14 mouse cellular contexts compared by ENCODE assay signal in genomic region chr19:57106513-57106912, GRCm38 (mm10).
DNase-seq lines count a peak whose midpoint lies in the region; ATAC-seq and TF ChIP-seq lines count a peak whose summit lies in the region.
"Had no signal": no experiment of that assay in that cellular context is flagged by ENCODE, and none has a peak within 500 bp of the region (broad histone marks: within the 10 kb centered on the region; RNA-seq: fewer than 3 reads in every experiment).

No protein-coding gene starts in this region.

- no peak overlapping the region for H3K9ac ChIP-seq in forebrain, embryonic 13.5 days
- H3K9ac ChIP-seq in intestine, embryonic 14.5 days (ENCODE audit: low read length): no peak overlapping the region
- no peak overlapping the region for H3K9ac ChIP-seq in intestine, embryonic 15.5 days
- H3K9ac ChIP-seq in limb, embryonic 13.5 days: no peak overlapping the region
- no peak overlapping the region for H3K9ac ChIP-seq in liver, postnatal 0 days (replicated peaks)
- H3K9ac ChIP-seq: liver, embryonic 12.5 days had no signal

- H3K4me3 ChIP-seq in forebrain, embryonic 10.5 days: no peak overlapping the region
- no peak overlapping the region for H3K4me3 ChIP-seq in forebrain, embryonic 13.5 days
- H3K4me3 ChIP-seq in intestine, embryonic 14.5 days (ENCODE audit: low read depth, low read length): no peak overlapping the region
- H3K4me3 ChIP-seq in intestine, embryonic 15.5 days (replicated peaks): no peak overlapping the region
- H3K4me3 ChIP-seq in embryonic facial prominence, embryonic 10.5 days: no peak overlapping the region
- no peak overlapping the region for H3K4me3 ChIP-seq in limb, embryonic 13.5 days
- H3K4me3 ChIP-seq in liver, postnatal 0 days (ENCODE audit: low read depth, low read length): no peak overlapping the region
- H3K4me3 ChIP-seq: liver, embryonic 12.5 days had no signal

- no peak for TF ChIP-seq EP300 in liver, postnatal 0 days (IDR thresholded peaks at IDR 0.05; ENCODE audit: low read depth)

- no peak for ATAC-seq in forebrain, embryonic 13.5 days
- ATAC-seq in intestine, embryonic 14.5 days (replicated peaks; ENCODE audit: low FRiP score, low TSS enrichment, low read depth): no peak
- no peak for ATAC-seq in intestine, embryonic 15.5 days
- ATAC-seq in limb, embryonic 13.5 days (ENCODE audit: low FRiP score, low read depth): peak; percentile 48; the same call in 1 of the 2 replicates
- no peak for ATAC-seq in liver, postnatal 0 days
- ATAC-seq: forebrain, embryonic 16.5 days; liver, embryonic 12.5 days had no signal

- H3K9me3 ChIP-seq in forebrain, embryonic 10.5 days: no peaks in the 10 kb centered on the region
- H3K9me3 ChIP-seq in forebrain, embryonic 13.5 days (replicated peaks): no peaks in the 10 kb centered on the region
- no peaks in the 10 kb centered on the region for H3K9me3 ChIP-seq in intestine, embryonic 14.5 days (ENCODE audit: control insufficient read depth, low read length)
- no peaks in the 10 kb centered on the region for H3K9me3 ChIP-seq in intestine, embryonic 15.5 days
- no peaks in the 10 kb centered on the region for H3K9me3 ChIP-seq in embryonic facial prominence, embryonic 10.5 days
- no peaks in the 10 kb centered on the region for H3K9me3 ChIP-seq in limb, embryonic 13.5 days
- no peaks in the 10 kb centered on the region for H3K9me3 ChIP-seq in liver, postnatal 0 days (ENCODE audit: low read length)
- H3K9me3 ChIP-seq: liver, embryonic 12.5 days had no signal

- WGBS in forebrain, embryonic 10.5 days: 65% methylated on average over 6 of the region's 6 CpGs
- WGBS in forebrain, embryonic 13.5 days: 83% methylated on average over 6 of the region's 6 CpGs
- WGBS in intestine, embryonic 14.5 days: 72% methylated on average over 6 of the region's 6 CpGs
- WGBS in intestine, embryonic 15.5 days: 71% methylated on average over 6 of the region's 6 CpGs
- WGBS in embryonic facial prominence, embryonic 10.5 days: 54% methylated on average over 6 of the region's 6 CpGs
- WGBS in limb, embryonic 13.5 days: 30% methylated on average over 6 of the region's 6 CpGs
- 74% methylated on average over 6 of the region's 6 CpGs for WGBS in liver, postnatal 0 days (ENCODE audit: insufficient replicate concordance)

- no peaks in the 10 kb centered on the region; the same call in 1 of the 2 replicates for H3K36me3 ChIP-seq in forebrain, embryonic 10.5 days (replicated peaks)
- H3K36me3 ChIP-seq in forebrain, embryonic 13.5 days (ENCODE audit: poor library complexity, severe bottlenecking): no peaks in the 10 kb centered on the region
- no peaks in the 10 kb centered on the region for H3K36me3 ChIP-seq in intestine, embryonic 14.5 days (ENCODE audit: control insufficient read depth, insufficient read depth, low read length)
- H3K36me3 ChIP-seq in intestine, embryonic 15.5 days: no peaks in the 10 kb centered on the region
- no peaks in the 10 kb centered on the region for H3K36me3 ChIP-seq in embryonic facial prominence, embryonic 10.5 days (replicated peaks)
- H3K36me3 ChIP-seq in limb, embryonic 13.5 days: no peaks in the 10 kb centered on the region
- H3K36me3 ChIP-seq in liver, postnatal 0 days (replicated peaks; ENCODE audit: insufficient read depth, low read length): no peaks in the 10 kb centered on the region; the same call in 1 of the 2 replicates
- H3K36me3 ChIP-seq: liver, embryonic 12.5 days had no signal

- H3K27ac ChIP-seq in forebrain, embryonic 10.5 days: peak overlapping the region; percentile 5; the same call in 1 of the 2 replicates
- H3K27ac ChIP-seq in forebrain, embryonic 13.5 days: no peak overlapping the region
- H3K27ac ChIP-seq in intestine, embryonic 14.5 days (ENCODE audit: low read depth): 0 out of 2 replicates have a peak overlapping the region, but pooled peaks have one; percentile 34
- no peak overlapping the region for H3K27ac ChIP-seq in intestine, embryonic 15.5 days
- peak overlapping the region; percentile 61; the same call in 1 of the 2 replicates for H3K27ac ChIP-seq in embryonic facial prominence, embryonic 10.5 days (replicated peaks)
- peak overlapping the region; percentile 29; the same call in 1 of the 2 replicates for H3K27ac ChIP-seq in limb, embryonic 13.5 days
- H3K27ac ChIP-seq in liver, postnatal 0 days (ENCODE audit: low read depth): no peak overlapping the region
- H3K27ac ChIP-seq: liver, embryonic 12.5 days had no signal

- H3K4me2 ChIP-seq in forebrain, embryonic 13.5 days: no peak overlapping the region
- no peak overlapping the region for H3K4me2 ChIP-seq in intestine, embryonic 14.5 days (ENCODE audit: low read length)
- H3K4me2 ChIP-seq in intestine, embryonic 15.5 days (replicated peaks): no peak overlapping the region
- no peak overlapping the region for H3K4me2 ChIP-seq in limb, embryonic 13.5 days (replicated peaks)
- H3K4me2 ChIP-seq in liver, postnatal 0 days (ENCODE audit: low read depth, low read length): no peak overlapping the region
- H3K4me2 ChIP-seq: liver, embryonic 12.5 days; midbrain, embryonic 11.5 days had no signal

- no peak for DNase-seq in forebrain, embryonic 10.5 days (ENCODE audit: extremely low spot score, low spot score)
- no peak for DNase-seq in intestine, embryonic 14.5 days (ENCODE audit: low spot score)
- DNase-seq in embryonic facial prominence, embryonic 10.5 days (ENCODE audit: low spot score): peak; percentile 37
- DNase-seq in liver, postnatal 0 days: no peak
- no peak for DNase-seq in urinary bladder, postnatal 36 days (ENCODE audit: low spot score in 2 of 2)
- DNase-seq: adrenal gland, postnatal 36 days; embryo, embryonic 11 days; lung, postnatal 14 days had no signal

- H3K4me1 ChIP-seq in forebrain, embryonic 10.5 days: peaks cover 62% of the 10 kb centered on the region
- no peaks in the 10 kb centered on the region for H3K4me1 ChIP-seq in forebrain, embryonic 13.5 days
- H3K4me1 ChIP-seq in intestine, embryonic 14.5 days (replicated peaks; ENCODE audit: control insufficient read depth, insufficient read depth, low read length): peaks cover 27% of the 10 kb centered on the region
- H3K4me1 ChIP-seq in intestine, embryonic 15.5 days (replicated peaks): peaks cover 23% of the 10 kb centered on the region
- H3K4me1 ChIP-seq in embryonic facial prominence, embryonic 10.5 days: peaks cover 68% of the 10 kb centered on the region
- H3K4me1 ChIP-seq in limb, embryonic 13.5 days: peaks cover 46% of the 10 kb centered on the region
- H3K4me1 ChIP-seq in liver, postnatal 0 days (ENCODE audit: insufficient read depth): no peaks in the 10 kb centered on the region

- H3K27me3 ChIP-seq in forebrain, embryonic 10.5 days (ENCODE audit: poor library complexity, severe bottlenecking): no peaks in the 10 kb centered on the region
- no peaks in the 10 kb centered on the region for H3K27me3 ChIP-seq in forebrain, embryonic 13.5 days
- H3K27me3 ChIP-seq in intestine, embryonic 14.5 days (replicated peaks; ENCODE audit: control insufficient read depth, insufficient read depth, low read length): no peaks in the 10 kb centered on the region
- H3K27me3 ChIP-seq in intestine, embryonic 15.5 days (replicated peaks): no peaks in the 10 kb centered on the region
- no peaks in the 10 kb centered on the region for H3K27me3 ChIP-seq in embryonic facial prominence, embryonic 10.5 days (replicated peaks; ENCODE audit: low read depth, poor library complexity, severe bottlenecking)
- H3K27me3 ChIP-seq in limb, embryonic 13.5 days: no peaks in the 10 kb centered on the region
- H3K27me3 ChIP-seq in liver, postnatal 0 days (ENCODE audit: insufficient read depth, low read length): no peaks in the 10 kb centered on the region
- H3K27me3 ChIP-seq: liver, embryonic 12.5 days had no signal

- no peak for TF ChIP-seq CTCF in liver, postnatal 0 days (IDR thresholded peaks at IDR 0.05; ENCODE audit: low read depth)

Comparison
In these comparisons a context has a peak if more than half of its experiments do, and no peak if none do; other contexts are left out.
1. H3K27ac ChIP-seq: peak in forebrain, embryonic 10.5 days (single experiment), intestine, embryonic 14.5 days (single experiment), embryonic facial prominence, embryonic 10.5 days (single experiment) and limb, embryonic 13.5 days (single experiment); none in forebrain, embryonic 13.5 days (single experiment), intestine, embryonic 15.5 days (single experiment) and liver, postnatal 0 days (single experiment).